Comparison of ENCODE assay signal across 10 mouse cellular contexts in genomic region chr14:47283568-47283967, GRCm38 (mm10).
"Had no signal": no experiment of that assay in that cellular context is flagged by ENCODE, and none has a peak within 500 bp of the region (broad histone marks: within the 10 kb centered on the region; RNA-seq: fewer than 3 reads in every experiment).

No protein-coding gene starts in this region.

- H3K36me3 ChIP-seq: lung, embryonic 15.5 days; midbrain, embryonic 13.5 days had no signal

- ATAC-seq: intestine, embryonic 16.5 days; midbrain, embryonic 13.5 days had no signal

- H3K4me1 ChIP-seq: limb, embryonic 10.5 days had no signal

- DNase-seq: kidney, adult 8-10 months; lung, postnatal 36 days; thymus, postnatal 4 days had no signal

- H3K9ac ChIP-seq: liver, embryonic 15.5 days; lung, embryonic 15.5 days; midbrain, embryonic 13.5 days had no signal

- H3K4me2 ChIP-seq: liver, embryonic 11.5 days; liver, embryonic 15.5 days; lung, embryonic 15.5 days; midbrain, embryonic 13.5 days had no signal

- H3K27ac ChIP-seq: limb, embryonic 10.5 days; liver, embryonic 15.5 days; lung, embryonic 15.5 days; midbrain, embryonic 13.5 days; stomach, postnatal 0 days had no signal

- H3K27me3 ChIP-seq: liver, embryonic 15.5 days; lung, embryonic 15.5 days; midbrain, embryonic 13.5 days had no signal

- H3K9me3 ChIP-seq: limb, embryonic 10.5 days; liver, embryonic 15.5 days; lung, embryonic 15.5 days; midbrain, embryonic 13.5 days had no signal

- H3K4me3 ChIP-seq: limb, embryonic 10.5 days; liver, embryonic 15.5 days; lung, embryonic 15.5 days; midbrain, embryonic 13.5 days had no signal
